In genomic region chr9:110163071-110163470, GRCm38 (mm10) we compare ENCODE assay signal across 27 mouse cellular contexts.
"Had no signal": no experiment of that assay in that cellular context is flagged by ENCODE, and none has a peak within 500 bp of the region (broad histone marks: within the 10 kb centered on the region; RNA-seq: fewer than 3 reads in every experiment).

No protein-coding gene starts in this region.

- H3K9ac ChIP-seq: heart, embryonic 13.5 days; heart, embryonic 15.5 days; hindbrain, embryonic 12.5 days; hindbrain, embryonic 14.5 days; intestine, embryonic 15.5 days; limb, embryonic 12.5 days; liver, embryonic 13.5 days; liver, embryonic 15.5 days had no signal

- DNase-seq: gastrocnemius, postnatal 10 days; gastrocnemius, postnatal 25 days; heart, adult 2 months; heart, postnatal 4 days; kidney, adult 18-20 months; kidney, adult 8-10 months; kidney, postnatal 10 days; kidney, postnatal 25 days; kidney, postnatal 4 days; liver; liver, embryonic 13.5 days had no signal

- H3K9me3 ChIP-seq: heart, embryonic 13.5 days; heart, embryonic 15.5 days; hindbrain, embryonic 10.5 days; hindbrain, embryonic 12.5 days; intestine, embryonic 15.5 days; limb, embryonic 10.5 days; limb, embryonic 12.5 days; liver, embryonic 13.5 days; liver, embryonic 15.5 days had no signal

- H3K27me3 ChIP-seq: heart, embryonic 13.5 days; heart, embryonic 15.5 days; hindbrain, embryonic 12.5 days; intestine, embryonic 15.5 days; limb, embryonic 12.5 days; liver, embryonic 13.5 days; liver, embryonic 15.5 days had no signal

- ATAC-seq: hindbrain, embryonic 16.5 days; inflammation-experienced regulatory T-cells, adult 6 months; intestine, embryonic 15.5 days; intestine, postnatal 0 days had no signal

- H3K27ac ChIP-seq: heart, adult 2 months; heart, embryonic 13.5 days; heart, embryonic 15.5 days; hindbrain, embryonic 10.5 days; hindbrain, embryonic 12.5 days; hindbrain, embryonic 14.5 days; intestine, embryonic 15.5 days; layer of hippocampus, adult 2 months; left cerebral cortex, adult 2 months; limb, embryonic 10.5 days; limb, embryonic 12.5 days; liver, embryonic 13.5 days; liver, embryonic 15.5 days had no signal

- H3K4me3 ChIP-seq: gastrocnemius, adult 2 months; heart, adult 2 months; heart, embryonic 13.5 days; heart, embryonic 15.5 days; hindbrain, embryonic 10.5 days; hindbrain, embryonic 12.5 days; intestine, embryonic 15.5 days; layer of hippocampus, adult 2 months; left cerebral cortex, adult 2 months; limb, embryonic 10.5 days; limb, embryonic 12.5 days; liver, embryonic 13.5 days; liver, embryonic 15.5 days had no signal

- H3K4me2 ChIP-seq: heart, embryonic 11.5 days; heart, embryonic 13.5 days; heart, embryonic 15.5 days; hindbrain, embryonic 12.5 days; hindbrain, embryonic 14.5 days; intestine, embryonic 15.5 days; limb, embryonic 12.5 days; liver, embryonic 13.5 days; liver, embryonic 15.5 days had no signal

- H3K4me1 ChIP-seq: heart, embryonic 13.5 days; hindbrain, embryonic 10.5 days; hindbrain, embryonic 12.5 days; intestine, embryonic 15.5 days; limb, embryonic 10.5 days; limb, embryonic 12.5 days; liver, embryonic 13.5 days; liver, embryonic 15.5 days had no signal
